Mouse (Mus musculus) spleen, adult 2 months (tissue): ENCODE results near the gene Olfr177. TPM values are rescaled to one million over a fixed set of nuclear protein-coding genes. Genes with fewer than 3 reads are reported as not detected.

Experiments
- DNase-seq, 2 experiments: peaks; one replicate each; pipeline versions ENCODE4 v3.0.0 to v3.0.0-alpha.2; 2012 to 2021; ENCODE audit warnings: low spot score in 2 of 2, low read depth in 1 of 2
- H3K27ac ChIP-seq: fragments of 200-500 bp; 2 replicates; pipeline ENCODE4 v1.5.1; 2012; ENCODE audit warnings: low read length, inconsistent platforms; ENCODE audit not compliant: insufficient read depth
- H3K27me3 ChIP-seq: fragments of 200-500 bp; 2 replicates; pipeline ENCODE4 v1.6.1; 2012; ENCODE audit warnings: mild to moderate bottlenecking, moderate library complexity, low read length, inconsistent platforms; ENCODE audit not compliant: control insufficient read depth, insufficient read depth
- H3K36me3 ChIP-seq: fragments of 200-500 bp; 2 replicates; pipeline ENCODE4 v1.6.1; 2012; ENCODE audit warnings: mild to moderate bottlenecking, low read length, inconsistent platforms; ENCODE audit not compliant: control insufficient read depth, insufficient read depth
- H3K4me1 ChIP-seq: fragments of 200-500 bp; 2 replicates; pipeline ENCODE4 v1.6.1; 2011; ENCODE audit warnings: inconsistent platforms; ENCODE audit not compliant: control insufficient read depth, insufficient read depth, insufficient read length
- H3K4me3 ChIP-seq: fragments of 200-500 bp; 2 replicates; pipeline ENCODE4 v1.5.1; 2011; ENCODE audit warnings: mild to moderate bottlenecking, inconsistent platforms; ENCODE audit not compliant: insufficient read depth, insufficient read length; ENCODE audit errors: extremely low read depth
- CTCF ChIP-seq: fragments of 200-500 bp; IDR thresholded peaks from 2 replicates; pipeline ENCODE4 v1.5.1; 2011; ENCODE audit warnings: mild to moderate bottlenecking, inconsistent platforms; ENCODE audit not compliant: insufficient read depth, insufficient read length, insufficient replicate concordance; ENCODE audit errors: extremely low read depth
- POLR2A ChIP-seq: fragments of 200-500 bp; IDR thresholded peaks from 2 replicates; pipeline ENCODE4 v1.6.1; 2011; ENCODE audit warnings: low read depth, low read length, inconsistent platforms
- WGBS: fragments of 180-500 bp; shearing (Covaris S2); methylation state at CpG from one replicate; pipeline ENCODE4 v1.1.7; 2018; 5-methylcytosine and 5-hydroxymethylcytosine counted together
- polyA plus RNA-seq: library from polyadenylated mRNA; depleted of rRNA; stranded (reverse); fragments of >200 nt; gene quantifications from 2 replicates; pipeline ENCODE4 v1.2.3, GENCODE M21; 2012; rRNA removed

Olfr177 gene
- polyA plus RNA-seq, result not detected in 2 replicates

DNA sequence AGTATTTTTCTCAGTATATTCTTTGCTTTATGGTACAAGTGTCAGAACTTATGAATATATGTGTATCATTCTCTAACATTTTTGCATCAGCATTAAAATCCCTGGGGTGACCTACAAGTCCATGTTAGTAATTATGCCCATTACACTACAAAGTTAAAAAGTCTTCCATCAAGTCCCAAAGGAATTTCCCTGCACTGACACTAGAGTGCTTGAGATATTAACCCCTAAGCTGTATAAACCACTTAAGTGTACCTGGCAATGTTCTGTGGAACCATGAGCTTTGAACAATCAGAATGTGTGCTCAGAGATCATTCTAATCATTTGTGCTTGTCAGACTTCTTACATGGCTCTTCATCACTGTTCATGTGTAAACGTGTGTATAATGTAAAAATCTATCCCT lies at the start of gene Olfr177:
Olfr177 (minus strand) TSS at position 101 of the 400 bp plus-strand sequence.
- no peaks in the 10 kb centered on the region for H3K36me3 ChIP-seq
- no peak for TF ChIP-seq CTCF
- no peak for TF ChIP-seq POLR2A
- H3K4me3 ChIP-seq, result no peak within 1 kb of the TSS
- WGBS, result 63% methylated on average over 1 of the region's 1 CpGs
- DNase-seq, result no peak
- no peak within 1 kb of the TSS for H3K27ac ChIP-seq
- H3K4me1 ChIP-seq, result no peaks in the 10 kb centered on the region
- no peaks in the 10 kb centered on the region for H3K27me3 ChIP-seq

DNA sequence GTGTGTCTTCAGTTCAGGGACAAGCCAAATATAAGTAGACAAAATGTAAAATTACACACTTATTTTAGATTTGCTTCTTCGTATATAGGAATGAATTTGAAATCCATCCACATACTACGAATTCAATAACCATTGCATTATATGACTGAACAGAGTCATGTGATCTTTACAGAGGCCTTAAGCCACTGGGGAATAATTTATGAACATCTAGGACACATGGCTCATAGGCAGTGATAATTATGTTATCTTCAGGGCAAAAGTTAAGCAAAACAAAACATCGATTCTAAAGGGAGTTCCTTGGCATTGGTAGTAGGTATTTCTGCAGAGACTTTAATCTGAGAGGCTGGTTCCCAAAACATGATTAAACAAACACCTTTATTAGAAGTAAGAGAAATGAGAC lies 17.4 kb upstream of the Olfr177 start, which contains the start of gene Olfr178:
Olfr178 (minus strand) TSS at position 101 of the 400 bp plus-strand sequence.
- 90% methylated on average over 3 of the region's 3 CpGs for WGBS
- TF ChIP-seq CTCF, result no peak
- no peak for DNase-seq

DNA sequence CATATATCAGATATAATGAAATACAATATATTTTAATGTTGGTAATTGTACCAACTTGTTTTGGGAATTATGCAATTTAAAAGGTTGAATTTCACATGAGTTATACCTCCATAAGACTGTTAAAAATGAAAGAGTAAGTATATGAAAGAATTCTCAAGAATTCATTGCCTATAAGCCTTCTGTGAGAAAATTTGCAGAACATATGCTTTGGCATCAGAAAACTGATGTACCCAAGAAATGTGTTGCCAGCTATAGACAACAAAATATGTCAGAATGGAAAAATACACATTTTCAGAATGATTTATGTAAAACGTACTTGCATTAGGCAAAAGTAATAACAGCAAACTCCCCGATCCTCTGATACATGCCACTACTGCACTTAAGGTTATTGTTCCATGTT lies 9.8 kb upstream of the Olfr177 start:
- TF ChIP-seq POLR2A, result no peak
- no peak for TF ChIP-seq CTCF
- 99% methylated on average over 2 of the region's 2 CpGs for WGBS
- no peak for DNase-seq

More for the DNA sequence above, 17.4 kb upstream of the Olfr177 start, which contains the start of gene Olfr178:
- H3K27ac ChIP-seq, result no peak within 1 kb of the TSS
- no peak within 1 kb of the TSS for H3K4me3 ChIP-seq
- no peaks in the 10 kb centered on the region for H3K27me3 ChIP-seq
- H3K4me1 ChIP-seq, result no peaks in the 10 kb centered on the region
- H3K36me3 ChIP-seq, result no peaks in the 10 kb centered on the region

DNA sequence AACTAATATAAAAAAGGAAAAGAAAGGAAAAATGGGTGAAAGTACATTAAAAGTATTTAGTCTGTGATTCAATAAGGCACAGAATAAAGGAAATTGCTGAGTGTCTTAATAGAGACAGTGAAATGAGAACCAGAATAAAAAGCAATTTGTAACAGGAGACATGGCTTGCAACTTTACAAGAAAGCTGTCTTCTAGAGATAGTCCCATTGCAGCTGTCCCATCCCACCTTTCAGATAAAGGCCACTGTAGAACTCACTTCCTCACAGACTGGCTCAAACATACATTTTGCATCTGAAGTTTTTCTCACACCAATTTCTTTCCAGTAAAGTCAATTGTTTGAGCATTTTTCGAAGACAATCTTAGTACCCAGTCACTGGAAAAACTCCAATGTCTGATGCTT lies 13.1 kb downstream of the Olfr177 start:
- no peak for TF ChIP-seq CTCF
- TF ChIP-seq POLR2A, result no peak
- WGBS, result 63% methylated on average over 1 of the region's 1 CpGs
- no peak overlapping the region for H3K4me3 ChIP-seq
- H3K27me3 ChIP-seq, result no peaks in the 10 kb centered on the region
- DNase-seq, result no peak
- H3K27ac ChIP-seq, result no peak overlapping the region
- H3K36me3 ChIP-seq, result no peaks in the 10 kb centered on the region
- H3K4me1 ChIP-seq, result no peaks in the 10 kb centered on the region

More for the DNA sequence above, 9.8 kb upstream of the Olfr177 start:
- Histone ChIP-seq H3K4me1 (no peaks in the 10 kb centered on the region), H3K36me3 (no peaks in the 10 kb centered on the region), H3K4me3 (no peak overlapping the region), H3K27ac (no peak overlapping the region), H3K27me3 (no peaks in the 10 kb centered on the region)

DNA sequence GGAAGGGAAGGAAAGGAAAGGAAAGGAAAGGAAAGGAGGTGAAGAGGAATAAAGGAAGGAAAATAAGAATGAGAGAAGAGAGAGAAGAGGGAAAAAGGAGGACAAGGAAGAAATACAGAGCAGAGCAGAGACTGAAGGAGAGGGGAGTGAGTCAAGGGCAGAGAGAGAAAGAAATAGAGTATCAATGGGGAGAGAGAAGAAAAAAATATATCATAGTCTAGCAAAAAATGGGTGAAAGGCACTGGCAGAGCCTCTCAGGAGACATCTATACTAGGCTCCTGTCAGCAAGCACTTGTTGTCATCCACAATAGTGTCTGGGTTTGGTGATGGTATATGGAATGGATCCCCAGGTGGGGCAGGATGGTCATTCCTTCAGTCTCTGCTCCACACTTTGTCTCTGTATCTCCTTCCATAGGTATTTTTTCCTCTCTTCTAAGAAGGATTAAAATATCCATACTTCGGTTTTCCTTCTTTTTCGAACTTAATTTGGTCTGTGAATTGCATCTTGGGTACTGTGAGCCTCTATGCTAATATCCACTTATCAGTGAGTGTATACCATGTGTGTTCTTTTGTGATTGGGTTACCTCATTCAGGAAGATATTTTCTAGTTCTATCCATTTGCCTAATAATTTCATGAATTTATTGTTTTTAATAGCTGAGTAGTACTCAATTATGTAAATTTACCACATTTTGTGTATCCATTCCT lies 14.4 kb downstream of the Olfr177 start:
- Histone ChIP-seq H3K4me3 (no peak overlapping the region), H3K36me3 (no peaks in the 10 kb centered on the region), H3K4me1 (no peaks in the 10 kb centered on the region), H3K27me3 (no peaks in the 10 kb centered on the region), H3K27ac (no peak overlapping the region)
- no peak for DNase-seq
- no peak for TF ChIP-seq CTCF
- WGBS, result 83% methylated on average over 2 of the region's 2 CpGs

DNA sequence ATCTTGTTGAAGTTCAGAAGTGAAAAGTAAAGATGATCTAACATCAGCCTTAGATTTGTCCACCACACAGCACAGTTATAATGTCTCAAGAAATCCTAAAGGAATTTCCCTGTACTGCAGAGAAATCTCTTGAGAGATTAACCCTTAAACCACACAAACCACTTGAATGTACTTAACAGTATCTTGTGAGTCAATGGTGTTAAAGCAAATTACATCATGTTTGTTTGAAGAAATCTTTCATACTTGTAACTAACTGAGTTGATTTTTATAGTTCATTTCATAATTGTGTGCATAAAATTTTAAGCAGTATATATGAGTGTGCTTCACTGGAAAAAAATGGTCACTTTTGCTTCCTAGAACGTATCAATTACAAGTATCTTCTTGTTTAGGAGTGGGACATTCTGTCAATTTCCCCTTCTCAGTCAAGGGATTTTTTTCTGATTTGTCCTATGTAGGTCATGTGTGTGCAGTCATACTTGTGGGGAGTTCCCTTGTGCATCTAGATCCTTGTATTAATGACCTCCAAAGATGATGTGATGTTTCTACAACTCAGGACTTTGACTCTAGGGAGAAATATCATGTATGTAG lies 47.7 kb downstream of the Olfr177 start, which contains the start of gene Olfr175-ps1:
Olfr175-ps1 (minus strand) TSS at position 51 of the 588 bp plus-strand sequence.
- DNase-seq, result no peak
- Histone ChIP-seq H3K4me3 (no peak within 1 kb of the TSS), H3K27me3 (no peaks in the 10 kb centered on the region), H3K27ac (no peak within 1 kb of the TSS), H3K4me1 (no peaks in the 10 kb centered on the region), H3K36me3 (no peaks in the 10 kb centered on the region)
- 86% methylated on average over 1 of the region's 1 CpGs for WGBS
- no peak for TF ChIP-seq POLR2A
- TF ChIP-seq CTCF, result no peak

Other genes starting within 250 kb of the Olfr177 start
- not detected in 2 replicates for gene E330017A01Rik, start 236.0 kb downstream of the Olfr177 start, polyA plus RNA-seq
- gene Cpox, start 204.5 kb downstream of the Olfr177 start, polyA plus RNA-seq, result 22.3 and 36.3 TPM in 2 replicates
- 0.70 and 0.86 TPM in 2 replicates for gene Gpr15, start 155.7 kb downstream of the Olfr177 start, polyA plus RNA-seq
- gene Cldnd1, start 146.9 kb downstream of the Olfr177 start, polyA plus RNA-seq, result 26.0 and 27.5 TPM in 2 replicates
- gene Olfr172, start 111.6 kb downstream of the Olfr177 start, polyA plus RNA-seq, result not detected in 2 replicates
- not detected in 2 replicates for gene Olfr173, start 74.5 kb downstream of the Olfr177 start, polyA plus RNA-seq
- not detected in 2 replicates for gene Olfr175-ps1, start 48.0 kb downstream of the Olfr177 start, polyA plus RNA-seq
- gene Olfr178, start 17.3 kb upstream of the Olfr177 start, polyA plus RNA-seq, result not detected in 2 replicates
- gene Olfr181, start 54.0 kb upstream of the Olfr177 start, polyA plus RNA-seq, result not detected in 2 replicates
- not detected in 2 replicates for gene Olfr180, start 54.6 kb upstream of the Olfr177 start, polyA plus RNA-seq
- not detected in 2 replicates for gene Olfr183, start 120.6 kb upstream of the Olfr177 start, polyA plus RNA-seq
- gene Olfr186, start 155.5 kb upstream of the Olfr177 start, polyA plus RNA-seq, result not detected in 2 replicates
- not detected in 2 replicates for gene Olfr187, start 165.0 kb upstream of the Olfr177 start, polyA plus RNA-seq
- not detected in 2 replicates for gene Olfr190, start 203.2 kb upstream of the Olfr177 start, polyA plus RNA-seq
- not detected in 2 replicates for gene Olfr191, start 215.1 kb upstream of the Olfr177 start, polyA plus RNA-seq
- not detected in 2 replicates for gene Olfr193, start 237.1 kb upstream of the Olfr177 start, polyA plus RNA-seq
- gene Olfr194, start 246.3 kb upstream of the Olfr177 start, polyA plus RNA-seq, result not detected in 2 replicates